Mouse (Mus musculus) embryonic stem cell, embryonic (primary cell): ENCODE data around the gene Olfr330.
"Not testable (repeated sequence)": the region's sequence is repeated elsewhere in the genome, so short reads cannot be mapped to it uniquely, and the experiment has no call there.

ENCODE experiments used
- CTCF ChIA-PET, 4 experiments: fragments of 300-600 bp in 2 of 4; fragments of 350-600 bp in 2 of 4; sonication (Branson Sonifier 250); formaldehyde crosslinking; loops; one replicate each; lab custom pipeline; 2022; ENCODE audit warnings: inconsistent platforms in 2 of 4; lab: Charles Lee
- POLR2A ChIA-PET, 4 experiments: fragments of 300-600 bp in 2 of 4; fragments of 350-600 bp in 2 of 4; sonication (Branson Sonifier 250); formaldehyde crosslinking; loops; one replicate each; lab custom pipeline; 2022; ENCODE audit warnings: antibody characterized with exemption in 4 of 4, inconsistent platforms in 1 of 4; lab: Charles Lee

The Olfr330 gene

DNA sequence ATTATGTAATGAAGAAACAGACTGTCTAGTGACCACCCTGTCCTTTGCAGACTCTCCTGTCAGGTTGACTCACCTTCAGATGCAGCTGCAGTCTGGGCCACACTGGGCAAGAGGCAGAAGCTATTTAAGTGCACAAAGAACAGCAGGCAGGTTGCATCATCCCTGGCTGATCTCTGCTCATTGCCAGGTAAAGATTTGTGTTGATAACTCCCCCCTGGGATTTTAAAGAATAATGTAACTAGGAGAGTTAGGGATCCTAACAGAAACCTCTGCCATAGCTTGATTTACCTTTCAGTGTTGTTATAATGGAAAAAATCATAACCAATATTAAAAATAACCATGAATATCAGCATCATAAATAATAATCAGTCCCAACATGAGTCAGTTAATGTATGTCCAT lies at the start of gene Olfr330:
Olfr330 (minus strand) TSS at position 101 of the 400 bp plus-strand sequence.
- CTCF ChIA-PET: not testable (repeated sequence)
- POLR2A ChIA-PET: interaction anchor here in 1 of 4 experiments (0.7 kb wide), 1 partner anchor 1249 kb away, joined by 5 read pairs; no protein-coding TSS in a partner anchor

DNA sequence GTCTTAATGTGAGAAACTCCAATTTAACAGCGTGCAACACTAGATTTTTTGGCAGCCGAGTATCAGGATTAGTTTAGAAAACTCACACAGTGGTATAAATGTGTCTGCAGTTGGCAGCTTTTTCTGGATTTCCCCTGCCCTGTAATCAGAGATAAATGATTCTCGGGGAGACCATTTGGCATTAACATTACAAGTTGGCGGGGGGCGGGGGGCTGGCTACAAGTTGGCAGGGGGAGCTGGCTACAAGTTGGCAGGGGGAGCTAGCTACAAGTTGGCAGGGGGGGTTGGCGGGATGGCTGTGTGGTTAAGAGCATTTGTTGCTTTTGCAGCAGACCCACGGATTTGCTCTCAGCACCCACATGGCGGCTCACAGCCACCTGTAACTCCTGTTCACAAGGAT lies 44.0 kb upstream of the Olfr330 start:
- ChIA-PET CTCF (interaction anchor here in 1 of 4 experiments (0.5 kb wide), 1 partner anchor 11 kb away, joined by 3 read pairs; no protein-coding TSS in a partner anchor), POLR2A (no interaction called here)

DNA sequence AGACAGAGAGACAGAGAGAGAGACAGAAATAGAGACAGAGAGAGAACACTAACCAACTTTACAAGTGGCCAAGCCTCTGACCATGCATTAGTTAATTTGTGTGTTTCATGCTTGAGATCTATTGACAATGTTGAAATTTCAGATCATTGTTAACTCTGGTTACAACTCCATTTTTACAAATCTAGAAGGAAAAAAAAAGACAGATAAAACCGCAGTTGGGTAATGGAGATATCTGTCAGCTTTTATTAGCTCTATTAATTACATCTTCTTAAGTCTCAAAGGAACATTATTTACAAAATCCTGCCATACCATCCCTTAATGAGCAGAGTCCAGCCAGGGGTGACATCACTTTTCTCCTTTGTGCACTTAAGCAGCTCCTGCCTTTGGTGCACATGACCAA lies 42.8 kb upstream of the Olfr330 start, which contains the start of gene Olfr325:
Olfr325 (plus strand) TSS at position 301 of the 400 bp plus-strand sequence.
- CTCF ChIA-PET: no interaction called here
- POLR2A ChIA-PET: no interaction called here

GRCm38 (mm10) chr11:58570405-58570804 lies 35.8 kb upstream of the Olfr330 start, which contains the start of gene Olfr224:
Olfr224 (minus strand) TSS chr11:58570553.
- ChIA-PET CTCF (no interaction called here), POLR2A (interaction anchor here in 1 of 4 experiments (0.7 kb wide), 1 partner anchor 41 kb away, joined by 4 read pairs; no protein-coding TSS in a partner anchor)

DNA sequence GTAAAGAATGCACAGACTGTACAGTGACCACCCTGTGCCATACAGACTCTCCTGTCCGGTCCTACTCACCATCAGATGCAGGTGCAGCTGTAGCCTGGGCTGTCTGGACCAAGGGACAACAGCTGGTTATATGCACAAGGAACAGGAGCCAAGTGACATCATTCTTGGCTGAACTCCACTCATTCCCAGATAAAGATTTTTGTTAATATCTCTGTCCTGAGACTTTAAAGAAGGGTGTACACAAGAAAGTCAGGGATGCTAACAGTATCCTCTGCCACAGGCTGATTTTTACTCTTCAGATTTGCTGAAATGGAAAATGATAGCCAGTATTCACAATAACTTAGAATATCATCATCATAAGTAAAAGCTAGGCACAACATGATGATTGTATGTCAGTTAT lies 20.9 kb upstream of the Olfr330 start, which contains the start of gene Olfr328:
Olfr328 (minus strand) TSS at position 101 of the 400 bp plus-strand sequence.
- ChIA-PET POLR2A (no interaction called here), CTCF (no interaction called here)

DNA sequence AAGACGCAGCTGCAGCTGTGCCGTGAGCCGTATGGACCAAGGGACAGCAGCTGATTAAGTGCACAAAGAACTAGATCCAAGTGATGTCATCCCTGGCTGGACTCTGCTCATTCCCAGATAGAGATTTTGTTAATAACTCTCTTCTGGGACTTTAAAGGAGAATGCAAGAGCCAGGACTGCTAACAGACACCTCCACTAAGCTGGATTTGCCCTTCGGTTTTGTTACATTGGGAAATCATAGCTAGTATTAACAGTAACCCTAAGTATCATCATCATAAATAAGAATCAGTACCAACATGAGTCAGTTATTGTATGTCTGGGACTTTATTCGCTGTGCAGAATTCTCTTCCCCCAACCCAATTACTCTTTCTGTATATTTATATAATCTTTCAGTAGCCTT lies 11.7 kb upstream of the Olfr330 start, which contains the start of gene Olfr329-ps:
Olfr329-ps (minus strand) TSS at position 101 of the 400 bp plus-strand sequence.
- CTCF ChIA-PET: no interaction called here
- POLR2A ChIA-PET: no interaction called here

- CTCF ChIA-PET, POLR2A ChIA-PET: not testable (repeated sequence)
These were observed 14.9 kb downstream of the Olfr330 start for GRCm38 (mm10) chr11:58519756-58520155.

DNA sequence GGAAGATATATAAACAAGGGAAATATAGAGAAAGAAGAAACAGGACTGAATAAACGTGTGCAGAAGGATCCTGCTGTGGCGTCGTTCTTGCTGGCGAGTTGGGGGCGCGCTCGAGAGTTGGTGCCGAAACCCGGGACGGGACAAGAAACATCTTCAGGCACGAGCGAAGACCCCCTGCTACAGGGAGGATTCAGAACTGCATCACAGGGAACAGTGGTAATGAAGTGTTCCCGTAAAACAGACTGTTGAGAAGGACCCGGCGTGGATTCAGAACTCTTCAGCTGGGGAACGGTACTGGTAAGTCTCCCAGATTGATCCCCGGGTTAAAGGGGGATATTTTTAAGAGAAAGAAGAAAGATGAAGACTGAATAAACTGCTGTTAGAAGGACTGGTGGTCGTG lies 15.7 kb downstream of the Olfr330 start:
- CTCF ChIA-PET: not testable (repeated sequence)

DNA sequence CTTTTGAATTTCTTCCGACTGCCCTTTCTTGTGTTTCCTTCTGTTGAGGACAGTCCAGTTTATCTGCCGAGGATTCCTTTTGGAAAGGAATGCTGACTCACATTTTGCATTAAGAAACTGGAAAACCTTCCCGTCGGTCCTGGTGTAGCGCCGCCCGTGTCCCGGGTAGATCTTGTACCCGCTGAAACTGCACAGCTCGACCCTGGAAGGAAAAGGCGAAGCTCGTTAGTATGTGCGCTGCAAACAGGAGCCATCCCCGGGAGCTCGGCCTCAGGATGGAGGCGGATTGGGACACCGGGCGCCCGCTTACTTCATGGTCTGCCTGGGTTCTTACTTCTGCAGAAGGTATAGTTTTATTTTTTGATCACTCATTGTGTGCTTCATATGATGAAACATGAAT lies 25.6 kb downstream of the Olfr330 start:
- CTCF ChIA-PET: not testable (repeated sequence)
- POLR2A ChIA-PET: interaction anchor here in 1 of 4 experiments (0.6 kb wide), 1 partner anchor 339 kb away, joined by 3 read pairs; no protein-coding TSS in a partner anchor

More for the DNA sequence above, 15.7 kb downstream of the Olfr330 start:
- POLR2A ChIA-PET: not testable (repeated sequence)

- CTCF ChIA-PET, POLR2A ChIA-PET: not testable (repeated sequence)
These were observed 32.2 kb downstream of the Olfr330 start, which contains the start of gene Olfr331 for GRCm38 (mm10) chr11:58502472-58502871. Olfr331 (minus strand) TSS chr11:58502572.

- ChIA-PET POLR2A (no interaction called here), CTCF (interaction anchor here in 1 of 4 experiments (1.0 to 1.2 kb wide), 2 partner anchors 97 to 147 kb away, joined by 3 read pairs; no protein-coding TSS in a partner anchor)
These were observed 35.3 kb downstream of the Olfr330 start for GRCm38 (mm10) chr11:58499290-58499689.

GRCm38 (mm10) chr11:58498761-58499160 lies 35.9 kb downstream of the Olfr330 start:
- CTCF ChIA-PET: interaction anchor here in 1 of 4 experiments (1.0 to 1.2 kb wide), 2 partner anchors 97 to 146 kb away, joined by 3 read pairs; no protein-coding TSS in a partner anchor
- POLR2A ChIA-PET: interaction anchor here in 1 of 4 experiments (0.7 kb wide), 1 partner anchor 431 kb away, joined by 3 read pairs; no protein-coding TSS in a partner anchor

DNA sequence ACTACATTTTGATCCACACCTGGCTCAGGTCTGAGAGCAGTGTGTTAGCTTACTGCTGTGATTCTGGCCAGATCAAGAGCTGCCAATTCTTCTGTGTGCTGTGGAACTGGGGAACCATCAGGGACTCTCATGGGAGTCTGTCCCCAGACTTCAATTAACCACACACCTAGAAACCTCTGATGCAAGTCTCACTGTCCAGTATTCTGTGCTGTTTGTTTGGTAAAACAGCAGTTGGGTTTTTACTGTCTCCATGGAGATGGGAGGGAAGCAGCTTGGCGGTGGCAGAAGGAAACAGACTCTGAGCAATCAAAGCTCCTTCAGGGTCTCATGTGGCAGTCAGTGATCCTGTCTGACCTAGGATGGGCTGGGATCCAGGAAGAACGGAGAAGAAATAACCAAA lies 42.2 kb downstream of the Olfr330 start, which contains the start of gene Olfr332:
Olfr332 (minus strand) TSS at position 101 of the 400 bp plus-strand sequence.
- ChIA-PET POLR2A (no interaction called here), CTCF (no interaction called here)
